Mouse (Mus musculus): ENCODE data around the gene Gtf3c1.

Gene Gtf3c1

DNA sequence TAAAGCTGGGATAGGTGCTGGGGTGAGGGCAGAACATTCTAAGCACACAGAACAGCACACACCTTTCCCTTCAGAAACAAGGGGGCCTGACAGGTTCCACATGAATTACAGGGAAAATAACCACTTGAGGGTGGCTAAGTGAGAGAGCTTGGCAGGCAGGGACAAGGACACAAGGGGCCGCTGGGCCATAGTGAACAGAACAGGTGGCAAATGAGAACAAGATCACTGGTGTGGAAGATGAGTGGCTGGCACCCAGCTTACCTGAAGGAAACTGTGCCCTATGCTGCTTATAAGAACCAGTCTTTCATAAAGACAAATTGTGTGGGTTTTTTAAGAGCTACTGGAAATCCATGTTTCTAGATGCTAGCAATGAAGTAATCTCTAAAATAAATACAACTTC, 4.8 kb downstream of the Gtf3c1 start:
- DNase-seq = no peak

GRCm38 (mm10) chr7:125694056-125694455, 13.5 kb downstream of the Gtf3c1 start:
- peak; percentile 12 for DNase-seq

- no peak for DNase-seq
These were observed 17.1 kb downstream of the Gtf3c1 start for GRCm38 (mm10) chr7:125690516-125690915.

GRCm38 (mm10) chr7:125679936-125680335, 27.6 kb downstream of the Gtf3c1 start:
- DNase-seq = no peak

DNA sequence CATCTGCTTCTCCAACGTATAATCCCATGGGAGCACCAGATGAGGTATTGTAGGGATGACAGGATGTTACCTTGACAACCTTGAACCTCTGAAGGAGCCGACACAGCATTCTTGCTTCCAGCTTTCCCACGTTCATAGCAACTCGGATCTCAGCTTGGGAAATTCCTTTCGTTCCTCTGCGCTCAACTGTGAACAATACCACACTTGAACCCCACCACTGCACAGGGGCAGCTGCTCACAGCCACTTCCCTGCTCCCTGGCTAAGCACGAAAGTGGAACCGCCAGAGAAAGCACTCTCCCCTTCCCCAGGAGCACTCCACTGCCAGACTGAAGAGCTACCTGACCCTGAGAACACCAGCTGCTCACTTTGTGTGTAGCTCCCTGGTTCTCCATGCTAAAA, 28.8 kb downstream of the Gtf3c1 start:
- DNase-seq = peak; percentile 1

- DNase-seq = peak; percentile 54
These were observed 32.7 kb downstream of the Gtf3c1 start for GRCm38 (mm10) chr7:125674916-125675315.

DNA sequence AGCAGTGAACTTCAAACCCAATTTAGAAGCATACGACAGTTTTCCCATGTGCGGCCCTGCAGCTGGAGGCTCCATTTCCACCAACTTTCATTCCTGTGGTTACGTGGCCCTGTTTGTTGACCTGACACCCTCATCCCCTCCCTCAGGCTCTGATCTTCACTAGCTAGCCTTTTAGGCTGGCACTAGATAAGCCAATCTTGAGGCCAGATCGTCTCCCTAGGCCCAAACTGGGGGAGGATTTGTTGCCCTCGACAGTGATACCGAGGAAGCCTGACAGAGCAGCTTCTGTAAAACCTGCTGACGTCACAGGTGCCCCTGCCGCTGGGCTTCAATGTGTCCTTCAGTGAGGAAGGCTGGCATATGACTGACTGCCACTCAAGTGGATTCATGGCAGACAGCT, 36.2 kb downstream of the Gtf3c1 start:
- DNase-seq = no peak

DNA sequence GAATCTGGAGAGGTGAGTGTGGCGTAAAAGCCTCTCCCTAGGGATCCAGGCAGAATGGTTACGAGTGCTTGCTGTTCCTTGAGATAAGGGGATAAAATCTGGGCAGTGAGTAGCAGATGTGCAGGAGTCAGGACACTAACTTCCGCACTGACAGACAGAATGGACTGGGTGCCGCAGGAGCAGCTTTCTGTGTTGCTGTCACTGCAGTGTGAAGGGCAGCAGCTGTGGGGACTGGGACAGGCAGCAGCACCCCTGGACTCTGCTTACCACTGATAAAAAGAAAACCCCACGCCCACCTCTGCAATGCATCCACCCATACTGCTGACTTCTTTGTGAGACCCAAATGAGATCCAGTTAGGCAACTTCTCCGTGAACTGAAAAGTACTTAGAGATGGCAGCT, 36.7 kb downstream of the Gtf3c1 start:
- no peak for DNase-seq

DNA sequence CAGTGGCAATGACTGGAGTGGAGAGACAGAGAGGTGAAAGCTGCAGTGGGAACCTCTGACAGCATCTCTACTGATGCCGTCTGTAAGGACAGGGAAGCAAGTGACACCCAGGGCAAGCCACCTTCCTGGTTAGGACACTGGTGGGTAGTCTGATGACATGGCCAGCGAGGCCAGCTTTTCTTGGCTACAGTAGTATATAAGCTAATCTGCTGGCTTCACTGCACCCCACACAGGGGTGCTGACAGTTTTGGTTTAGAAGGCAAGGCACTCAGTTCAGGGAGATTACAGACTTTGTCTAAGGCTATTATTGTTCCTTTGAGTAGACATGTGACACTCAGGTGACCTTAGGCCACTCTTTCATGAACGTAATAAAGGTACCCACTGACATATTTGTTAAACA, 43.9 kb downstream of the Gtf3c1 start:
- no peak for DNase-seq

DNA sequence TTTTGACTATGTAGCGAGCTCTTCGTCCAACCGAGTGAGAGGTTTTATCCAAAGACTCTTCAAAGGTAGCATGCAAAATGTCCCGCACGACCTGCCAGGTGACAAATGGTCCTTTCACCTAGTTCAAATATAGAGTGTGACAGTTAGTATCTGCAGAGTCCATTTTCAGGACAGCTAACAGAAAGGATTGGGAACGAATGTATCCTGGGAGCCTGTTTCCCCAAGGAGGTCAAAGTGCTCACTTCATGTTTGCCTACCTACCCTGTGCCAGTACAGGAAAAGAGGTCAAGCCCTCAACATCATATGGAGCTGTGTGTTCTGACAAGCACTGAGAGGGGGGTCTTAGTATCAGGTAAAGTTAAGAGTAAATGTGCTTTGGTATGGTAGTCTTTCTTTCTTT, 50.1 kb downstream of the Gtf3c1 start:
- DNase-seq = no peak

DNA sequence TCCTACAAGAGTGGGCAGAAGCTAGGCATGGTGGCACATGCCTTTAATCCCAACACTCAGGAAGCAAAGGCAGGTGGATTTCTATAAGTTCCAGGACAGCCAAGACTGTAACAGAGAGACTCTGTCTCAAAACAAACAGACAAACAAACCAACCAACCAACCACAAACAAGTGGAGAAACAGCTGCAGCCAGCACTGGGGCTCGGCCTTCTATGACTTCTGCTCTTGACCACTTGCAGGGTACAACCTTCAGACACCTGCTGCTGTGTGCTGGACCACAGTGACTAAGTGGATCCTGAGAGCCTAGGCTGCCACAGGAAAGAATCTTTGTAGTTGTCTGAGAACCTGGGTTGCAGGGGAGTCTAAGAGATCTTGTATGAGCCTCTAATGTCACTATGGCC, 58.6 kb downstream of the Gtf3c1 start:
- no peak for DNase-seq

- no peak for DNase-seq
These were observed 62.2 kb downstream of the Gtf3c1 start for GRCm38 (mm10) chr7:125645413-125645812.

DNA sequence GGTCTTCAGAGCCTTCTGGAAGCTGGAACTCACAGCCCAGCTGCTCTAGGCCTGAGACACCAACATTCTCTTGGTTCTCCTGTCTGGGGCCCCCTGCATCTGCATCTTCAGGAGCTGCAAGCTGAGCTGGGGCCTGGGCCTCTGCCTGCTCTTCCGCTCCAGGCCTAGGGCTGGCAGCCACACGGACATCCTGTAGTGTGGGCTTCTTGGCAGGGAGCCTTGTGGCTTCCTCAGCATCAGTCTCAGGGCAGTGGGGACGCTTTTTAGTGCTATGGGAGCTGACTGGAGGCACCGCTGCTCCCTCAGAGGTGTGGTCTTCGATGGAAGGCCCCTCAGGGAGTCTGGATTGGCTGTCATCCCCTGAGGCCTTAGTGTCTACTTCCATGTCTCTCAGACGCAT, 63.7 kb downstream of the Gtf3c1 start:
- DNase-seq = no peak

DNA sequence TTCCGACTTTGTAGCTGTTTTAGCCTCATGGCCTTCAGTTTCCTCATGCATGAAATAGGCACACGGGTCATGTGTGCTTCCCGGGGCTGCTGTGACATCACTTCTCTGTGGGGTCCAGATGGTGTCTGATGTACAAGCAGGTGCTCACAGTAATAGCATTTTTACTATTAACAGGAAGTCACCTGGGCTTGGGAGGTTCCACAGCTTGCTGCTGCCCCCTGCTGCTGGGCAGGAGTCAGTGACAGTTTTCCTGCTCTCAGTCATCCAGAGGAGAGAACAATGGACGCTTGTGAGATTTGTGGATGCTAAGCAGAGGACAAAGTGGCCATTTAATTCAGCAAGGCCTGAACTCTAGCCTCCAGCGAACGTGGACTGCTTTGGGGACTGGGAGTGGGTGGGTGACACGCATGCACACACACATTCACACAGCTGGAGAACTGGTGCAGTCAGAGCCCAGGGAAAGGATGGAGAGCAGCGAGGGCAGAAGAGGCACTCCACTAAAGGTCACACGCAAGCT, 68.7 kb downstream of the Gtf3c1 start:
- peak; percentile 72 for DNase-seq

- no peak for DNase-seq
These were observed 69.2 kb downstream of the Gtf3c1 start for GRCm38 (mm10) chr7:125638376-125638775.

- DNase-seq = no peak
These were observed 70.1 kb downstream of the Gtf3c1 start for GRCm38 (mm10) chr7:125637220-125638140.

- DNase-seq = no peak
These were observed 76.6 kb downstream of the Gtf3c1 start for GRCm38 (mm10) chr7:125630989-125631388.

GRCm38 (mm10) chr7:125630317-125630716, 77.3 kb downstream of the Gtf3c1 start:
- no peak for DNase-seq

GRCm38 (mm10) chr7:125625829-125626228, 81.8 kb downstream of the Gtf3c1 start:
- DNase-seq = peak; percentile 13

DNA sequence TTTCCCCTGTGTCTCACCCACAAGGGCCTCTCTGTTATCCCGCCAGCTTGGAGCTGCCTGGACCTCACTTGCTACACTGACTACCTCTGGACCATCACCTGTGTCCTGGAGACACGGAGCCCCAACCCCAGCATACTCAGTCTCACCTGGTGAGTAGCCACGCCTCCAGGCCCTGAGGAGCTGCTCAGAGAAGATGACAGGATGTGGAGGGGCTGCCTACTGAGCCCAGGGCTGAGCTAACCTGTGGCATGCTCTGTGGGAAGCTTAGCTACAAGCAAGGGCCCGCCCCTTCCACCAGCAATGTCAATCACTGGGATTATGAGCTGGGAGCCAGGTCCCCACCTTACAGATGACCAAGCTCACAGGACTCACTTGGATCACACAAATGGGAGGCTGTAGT, 82.4 kb downstream of the Gtf3c1 start:
- DNase-seq = no peak

DNA sequence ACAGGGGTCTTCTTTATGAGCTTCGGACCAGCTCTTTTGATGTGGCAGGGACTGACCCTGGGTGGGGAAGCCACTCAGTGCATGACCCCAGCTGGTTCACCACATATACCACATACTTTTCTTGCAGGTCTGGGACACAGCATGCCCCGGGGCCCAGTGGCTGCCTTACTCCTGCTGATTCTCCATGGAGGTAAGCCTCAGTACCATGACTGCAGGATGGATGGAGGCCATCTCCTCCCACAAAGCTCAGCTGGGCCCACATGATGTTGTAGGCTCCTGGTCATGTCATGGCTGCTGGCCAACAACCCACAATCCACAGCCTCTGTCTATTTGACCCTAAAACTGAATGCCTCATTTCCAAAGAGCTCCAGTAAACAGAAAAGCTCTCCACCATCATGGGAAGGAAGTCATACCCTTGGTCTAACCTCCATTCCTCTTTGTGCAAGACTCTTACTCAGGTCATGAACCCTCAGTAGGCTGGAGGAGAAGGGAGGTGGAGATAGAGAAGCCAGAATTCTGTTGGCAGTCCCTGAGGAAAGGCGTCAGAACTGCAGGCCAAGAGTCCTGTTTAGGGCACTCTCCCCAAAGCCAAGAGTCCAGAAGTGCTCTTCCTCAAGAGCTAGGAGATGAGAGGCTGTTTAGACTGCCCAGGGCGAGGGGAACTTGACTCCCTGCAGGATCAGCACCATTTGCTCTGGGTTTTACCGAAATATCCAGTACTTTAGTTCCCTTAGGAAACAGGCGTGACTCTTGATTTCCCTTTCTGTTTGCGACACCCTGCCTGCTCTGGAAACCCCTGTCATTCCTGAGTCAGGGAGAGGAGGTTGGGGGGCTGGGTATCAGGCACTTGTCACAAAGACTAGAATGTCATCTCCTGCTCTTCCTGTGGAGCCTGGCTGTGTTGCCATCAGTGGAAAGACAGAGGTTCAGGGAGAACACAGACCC, 84.6 kb downstream of the Gtf3c1 start:
- no peak for DNase-seq

DNA sequence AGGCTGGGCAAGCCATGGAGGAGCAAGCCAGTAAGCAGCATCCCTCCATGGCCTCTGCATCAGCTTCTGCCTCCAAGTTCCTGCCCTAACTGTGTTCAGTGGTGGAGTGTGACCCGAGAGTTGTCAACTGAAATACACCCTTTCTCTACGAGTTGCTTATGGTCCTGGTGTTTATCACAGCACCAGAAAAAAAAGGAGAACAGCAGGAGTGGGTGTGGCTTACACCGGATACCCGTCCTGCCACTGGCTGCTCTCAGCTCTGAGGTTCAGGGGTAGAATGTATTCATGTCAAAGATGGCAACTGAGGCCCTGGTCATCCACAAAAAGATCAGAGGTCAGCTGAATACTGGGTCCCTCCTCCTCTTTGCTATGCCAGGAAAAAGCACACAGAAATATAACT, 87.5 kb downstream of the Gtf3c1 start:
- no peak for DNase-seq

GRCm38 (mm10) chr7:125618016-125618415, 89.6 kb downstream of the Gtf3c1 start:
- DNase-seq = no peak

DNA sequence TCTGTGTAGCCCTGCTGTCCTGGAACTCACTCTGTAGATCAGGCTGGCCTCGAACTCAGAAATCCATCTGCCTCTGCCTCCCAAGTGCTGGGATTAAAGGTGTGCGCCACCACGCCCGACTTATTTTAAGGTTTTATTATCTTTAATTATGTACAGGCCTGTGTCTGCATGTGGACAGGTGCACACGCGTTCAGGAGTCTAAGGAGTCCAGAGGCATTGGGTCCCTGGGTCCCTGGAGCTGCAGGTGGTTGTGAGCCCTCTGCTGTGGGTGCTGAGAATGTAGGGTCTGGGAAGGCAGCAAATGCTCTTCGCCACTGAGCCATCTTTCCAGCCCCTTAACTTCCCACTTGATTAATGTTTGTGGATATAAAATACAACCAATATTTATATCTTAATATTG, 92.1 kb downstream of the Gtf3c1 start:
- DNase-seq = no peak

Data from embryo, embryonic 11 days (tissue).